Mouse (Mus musculus) ES-Bruce4 (cell line): ENCODE data around the gene Casp7.

Experiments used
- CTCF ChIP-seq: IDR thresholded peaks from one replicate; pipeline ENCODE4 v1.8.1; 2011; ENCODE audit warnings: low read depth, low read length
- POLR2A ChIP-seq: IDR thresholded peaks from one replicate; pipeline ENCODE4 v1.8.1; 2011; ENCODE audit warnings: low read length; ENCODE audit not compliant: insufficient read depth

GRCm38 (mm10) chr19:56358890-56359289 lies 38.0 kb upstream of the Casp7 start:
- no peak for TF ChIP-seq POLR2A
- no peak for TF ChIP-seq CTCF
